Mouse (Mus musculus) cerebellum, adult 2 months (tissue): ENCODE results near the gene Qprt.

Experiments
- CTCF ChIP-seq: fragments of 200-500 bp; IDR thresholded peaks from 2 replicates; pipeline ENCODE4 v1.5.1; 2011; ENCODE audit warnings: low read depth, mild to moderate bottlenecking, control low read depth, low read length, moderate library complexity, borderline replicate concordance; ENCODE audit not compliant: insufficient read depth
- POLR2A ChIP-seq: fragments of 200-500 bp; IDR thresholded peaks from 2 replicates; pipeline ENCODE4 v1.6.1; 2011; ENCODE audit warnings: low read length, control low read depth, borderline replicate concordance; ENCODE audit not compliant: insufficient read depth

DNA sequence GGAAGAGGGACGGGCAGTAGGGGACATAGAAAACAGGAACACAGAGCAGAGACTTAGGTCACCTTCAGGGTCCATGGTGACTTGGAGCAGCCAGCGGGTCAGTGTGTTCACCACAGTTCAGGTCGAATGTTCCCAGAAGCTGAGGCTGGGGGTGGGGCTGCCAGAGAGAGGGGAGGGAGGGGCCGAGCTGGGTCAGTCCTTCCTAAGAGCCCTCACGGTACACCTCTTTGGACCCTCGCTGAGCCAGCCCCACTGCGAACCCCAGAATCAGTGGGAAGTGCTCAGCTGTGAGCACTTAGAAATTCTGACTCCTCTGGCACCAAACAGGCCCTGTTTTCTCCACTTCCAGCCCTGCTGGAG is at the start of gene Qprt:
- TF ChIP-seq CTCF (no peak), POLR2A (no peak)
